Mouse (Mus musculus) thymus, postnatal 25 days (tissue): ENCODE results near the gene Jhy.

Source experiments
- DNase-seq: peaks from one replicate; pipeline ENCODE4 v3.0.0; 2022

The Jhy gene

DNA sequence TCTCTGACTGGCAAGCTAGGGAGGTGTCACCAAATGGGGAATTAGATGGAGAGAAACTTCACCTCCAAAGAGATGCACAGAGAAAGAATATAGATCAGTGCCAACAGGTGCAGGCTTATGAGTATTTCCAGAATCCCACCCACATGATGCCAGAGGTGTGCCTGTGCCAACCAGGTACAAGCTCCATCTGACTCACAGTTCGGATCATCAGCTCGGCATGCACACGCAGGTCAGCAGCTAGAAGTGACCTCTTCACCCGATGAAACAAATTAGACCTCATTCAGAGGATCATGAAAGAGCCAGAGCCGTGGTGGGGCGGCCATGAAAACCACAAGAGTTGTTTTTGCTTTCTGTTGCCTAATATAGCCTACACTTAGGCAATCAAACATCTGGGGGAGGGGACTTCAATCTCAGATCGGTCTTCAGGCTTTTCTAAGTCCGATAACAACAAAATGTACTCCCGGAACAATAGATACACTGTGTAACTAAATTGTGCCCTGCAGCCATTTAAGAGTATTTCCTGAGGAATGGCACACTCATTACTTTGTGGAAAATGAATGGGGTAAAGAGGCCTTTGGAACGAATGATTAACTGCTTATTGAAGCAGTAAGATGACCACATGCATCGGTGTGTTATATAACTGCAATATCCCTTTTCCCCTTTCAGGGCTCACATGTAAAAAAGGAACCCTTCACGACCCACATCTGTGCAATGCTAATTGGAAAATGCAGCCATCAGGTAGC is 45.9 kb downstream of the Jhy start:
- DNase-seq = no peak

DNA sequence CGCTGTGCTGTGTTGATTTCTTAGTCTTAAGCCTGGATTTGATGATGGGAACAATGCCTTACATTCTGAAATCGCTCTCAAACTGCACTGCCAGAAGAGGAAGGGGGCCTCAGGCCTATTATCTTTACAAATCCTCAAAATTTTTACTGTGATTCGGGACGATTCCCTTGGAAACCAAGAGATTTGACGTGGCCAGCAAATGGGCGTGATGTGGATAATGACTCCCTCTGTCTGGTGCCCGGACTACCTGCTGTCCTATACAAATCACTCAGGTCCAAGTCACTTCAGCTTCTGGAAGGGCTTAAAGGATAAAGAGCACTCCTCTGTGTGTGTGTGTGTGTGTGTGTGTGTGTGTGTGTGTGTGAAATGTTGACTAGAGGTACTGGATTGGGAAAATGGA is 55.0 kb downstream of the Jhy start:
- no peak for DNase-seq

DNA sequence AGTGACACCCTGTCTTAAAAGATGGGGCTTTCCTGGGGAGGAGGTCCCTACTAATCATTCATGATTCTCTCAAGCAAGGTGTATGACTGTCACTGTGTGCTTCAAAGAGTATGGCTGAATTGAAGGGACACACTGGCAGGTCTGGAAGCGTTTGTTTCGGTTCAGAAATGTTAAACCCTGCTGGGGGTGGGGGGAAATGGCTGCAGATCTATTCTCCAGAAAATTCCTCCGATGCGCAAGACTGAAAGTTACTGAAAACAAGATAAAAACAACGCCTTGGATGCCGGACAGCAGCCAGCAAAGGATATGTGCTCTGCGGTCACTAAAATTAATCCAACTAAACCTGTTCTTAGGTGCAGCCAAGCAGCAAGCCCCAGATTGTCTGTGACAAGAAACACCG is 55.5 kb downstream of the Jhy start:
- no peak for DNase-seq

DNA sequence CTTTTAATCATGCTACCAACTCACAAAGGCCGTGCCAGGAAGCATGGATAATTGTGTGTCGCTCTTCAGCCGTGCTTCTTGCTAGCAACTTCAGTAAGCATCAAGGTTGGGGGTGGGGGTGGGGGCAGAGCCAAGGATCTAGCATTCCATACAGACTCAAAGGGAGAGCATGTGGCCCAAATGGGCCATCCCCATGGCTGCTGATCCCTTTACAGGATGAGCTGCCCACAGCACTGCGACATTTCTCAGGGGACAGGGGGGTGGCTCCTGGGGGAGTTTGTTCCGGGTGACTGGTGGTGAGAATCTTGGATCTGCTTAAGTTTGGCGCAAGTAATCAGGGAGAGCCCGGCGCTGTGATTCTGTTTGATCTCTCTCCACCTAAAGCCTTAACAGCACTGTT is 56.5 kb downstream of the Jhy start:
- DNase-seq = no peak

DNA sequence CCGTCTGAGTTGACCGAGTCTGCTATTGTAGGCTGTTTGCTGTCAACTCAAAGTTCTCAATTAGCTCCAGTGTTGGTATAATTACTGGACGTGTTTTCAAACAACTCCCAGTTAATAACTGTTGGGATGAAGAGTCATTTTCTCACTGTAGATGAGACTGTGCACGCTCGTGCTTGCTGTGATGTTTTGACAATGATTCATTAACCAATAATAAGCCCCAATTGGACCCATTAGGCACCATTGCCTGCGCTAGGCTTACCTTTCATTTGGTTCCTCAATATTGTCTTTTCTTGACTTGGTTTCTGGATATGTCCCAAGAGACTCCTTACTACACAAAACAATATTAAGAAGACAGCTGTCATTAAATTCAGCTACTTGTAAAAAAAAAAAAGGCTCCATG is 71.5 kb downstream of the Jhy start:
- no peak for DNase-seq

DNA sequence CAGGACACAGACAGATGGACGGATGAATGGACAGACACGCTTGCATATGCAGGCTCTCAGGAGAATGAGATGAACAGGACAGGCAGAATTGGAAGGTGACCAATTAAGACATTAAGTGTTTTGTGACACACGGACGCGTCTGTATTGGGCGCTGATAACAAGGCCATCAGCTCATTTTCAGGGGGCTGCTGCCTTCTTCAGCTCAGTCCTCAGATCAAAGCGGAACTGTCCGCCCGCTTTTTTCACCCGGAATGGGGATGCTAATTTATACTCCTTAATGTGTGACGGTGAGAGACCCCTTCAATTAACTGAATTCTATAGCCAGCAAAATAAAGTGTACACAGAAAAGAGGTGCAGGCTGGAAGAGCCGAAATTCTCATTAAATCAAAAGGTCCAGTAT is 74.5 kb downstream of the Jhy start:
- no peak for DNase-seq

DNA sequence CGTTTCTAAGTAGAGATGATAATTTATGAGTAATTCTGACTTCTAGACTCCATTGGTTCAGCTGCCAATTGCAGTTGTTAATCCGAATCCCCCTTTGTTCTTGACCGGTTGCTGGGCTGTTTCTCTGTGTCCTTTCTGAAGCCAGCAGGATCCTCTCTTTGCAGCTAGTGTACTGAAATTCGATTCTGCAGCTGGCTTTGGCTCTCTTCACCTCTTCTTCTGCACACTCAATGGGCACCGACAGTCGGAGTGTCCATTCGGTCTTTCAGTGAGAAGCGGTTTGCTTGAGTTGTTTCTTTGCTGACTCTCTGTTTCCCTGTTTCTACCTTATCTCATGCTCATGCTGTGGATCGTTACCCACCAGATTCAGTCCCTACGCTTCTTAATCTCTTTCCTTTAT is 78.2 kb downstream of the Jhy start:
- no peak for DNase-seq

DNA sequence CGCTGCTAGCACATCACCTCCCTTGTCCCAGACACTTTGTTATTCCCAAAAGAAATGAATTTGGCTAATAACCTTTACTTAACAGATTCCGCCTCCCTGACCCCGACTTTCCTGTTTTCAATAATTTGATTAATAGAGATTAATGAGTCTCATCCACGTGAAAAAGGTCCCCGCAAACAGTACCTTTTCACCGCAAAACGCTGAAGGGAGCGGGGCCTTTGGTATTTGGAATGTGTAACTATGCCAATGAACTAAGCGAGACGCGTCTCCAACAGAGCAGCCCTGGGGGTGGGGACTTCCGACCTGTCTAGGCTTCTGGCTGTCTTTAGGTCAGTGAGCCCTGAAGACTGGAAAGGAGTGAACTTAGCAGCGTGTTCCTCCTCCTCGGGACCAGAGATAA is 84.9 kb downstream of the Jhy start:
- DNase-seq = no peak

DNA sequence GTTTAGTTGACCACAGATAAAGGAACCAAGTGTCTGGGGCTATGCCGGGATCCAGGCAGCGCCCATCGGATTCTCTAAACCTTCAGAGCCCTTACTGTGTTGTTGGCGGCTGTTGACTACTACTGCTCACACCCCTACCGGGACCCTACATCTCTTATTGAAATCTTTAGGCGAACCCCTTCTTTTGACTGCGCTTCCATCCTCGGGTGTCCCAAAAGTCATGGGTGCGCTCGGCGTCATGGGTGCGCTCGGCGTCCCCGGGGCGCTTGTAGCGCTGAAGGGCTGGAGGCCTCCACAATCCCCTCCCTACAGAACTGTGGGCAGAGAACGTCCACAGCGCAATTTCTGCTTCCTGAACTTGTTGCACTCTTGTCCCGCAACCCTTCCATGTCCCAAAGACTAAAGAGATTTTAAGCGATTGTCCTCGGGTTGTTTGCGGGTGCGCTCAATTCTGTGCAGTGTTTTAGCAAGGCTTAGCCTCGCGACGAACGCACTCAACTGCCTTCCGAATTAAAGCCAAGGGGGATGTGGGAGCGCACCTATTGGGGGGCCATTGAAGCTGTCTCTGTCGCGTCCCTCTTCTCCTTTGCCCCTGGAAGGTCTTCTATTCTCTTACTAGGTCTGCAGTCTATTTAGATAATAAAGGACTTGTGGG is 85.5 kb downstream of the Jhy start:
- DNase-seq = no peak

DNA sequence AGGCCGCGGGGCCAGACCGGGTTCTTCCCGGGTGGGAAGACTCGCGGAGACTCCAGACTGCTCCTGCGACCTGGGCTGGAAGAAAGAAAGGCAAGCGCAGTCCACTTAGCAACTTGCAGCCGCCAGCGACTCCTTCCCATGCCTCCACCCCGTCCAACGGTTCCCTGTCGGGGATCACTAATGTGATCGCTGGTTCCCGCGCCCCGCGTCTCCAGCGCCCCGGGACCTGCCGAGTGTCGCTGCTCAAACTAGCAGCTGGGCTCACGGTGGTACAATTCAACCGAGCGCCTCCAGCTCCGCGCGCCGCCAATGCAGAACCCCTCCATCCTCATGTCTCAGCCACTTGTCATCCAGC is 86.1 kb downstream of the Jhy start:
- DNase-seq = no peak

DNA sequence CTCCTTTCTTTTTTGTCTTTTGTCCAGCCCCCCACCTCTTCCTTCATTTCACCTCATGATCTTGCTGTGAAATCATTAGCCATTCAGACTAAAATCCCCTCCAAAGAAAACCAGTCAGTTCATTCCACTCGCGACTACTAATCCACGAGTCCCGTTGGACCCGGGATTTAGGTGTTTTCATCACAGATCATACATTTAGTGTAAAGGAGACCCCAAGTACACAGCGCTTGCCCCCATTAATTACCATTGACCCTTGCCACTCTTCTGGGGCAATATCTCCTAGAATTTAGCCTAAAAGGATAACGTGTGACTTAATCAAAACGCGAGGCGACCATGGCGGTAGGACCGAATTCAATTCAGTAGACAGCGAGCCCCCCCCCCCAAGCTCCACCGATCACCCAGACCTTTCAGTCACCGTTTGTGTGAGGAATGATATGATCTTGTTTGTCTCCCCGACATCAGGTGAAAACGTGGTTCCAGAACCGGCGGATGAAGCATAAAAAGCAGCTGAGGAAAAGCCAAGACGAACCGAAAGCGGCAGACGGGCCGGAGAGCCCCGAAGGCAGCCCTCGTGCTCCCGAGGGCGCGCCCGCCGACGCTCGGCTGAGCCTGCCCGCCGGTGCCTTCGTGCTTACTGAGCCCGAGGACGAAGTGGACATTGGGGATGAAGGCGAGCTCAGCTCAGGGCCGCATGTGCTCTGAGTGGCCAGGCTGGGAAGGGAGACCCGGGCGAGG is 86.6 kb downstream of the Jhy start:
- DNase-seq = no peak

DNA sequence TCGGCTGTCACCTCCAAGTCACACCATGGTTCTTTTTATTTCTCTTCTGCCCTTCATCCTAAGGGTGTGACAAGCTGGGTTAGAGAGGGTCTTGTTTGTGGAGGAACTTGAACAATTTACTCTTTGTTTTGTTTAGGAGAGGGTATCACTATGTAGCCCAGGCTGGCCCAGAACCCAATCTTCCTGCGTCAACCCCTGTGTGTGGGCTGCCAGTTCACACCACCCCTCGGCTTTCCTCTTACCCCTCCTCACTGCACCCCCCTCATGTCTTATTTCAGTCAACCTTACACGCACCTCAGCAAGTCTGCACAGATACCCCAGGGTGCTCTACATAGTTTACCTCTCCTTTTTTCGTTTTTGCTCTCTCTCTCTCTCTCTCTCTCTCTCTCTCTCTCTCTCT is 87.2 kb downstream of the Jhy start:
- DNase-seq = no peak

DNA sequence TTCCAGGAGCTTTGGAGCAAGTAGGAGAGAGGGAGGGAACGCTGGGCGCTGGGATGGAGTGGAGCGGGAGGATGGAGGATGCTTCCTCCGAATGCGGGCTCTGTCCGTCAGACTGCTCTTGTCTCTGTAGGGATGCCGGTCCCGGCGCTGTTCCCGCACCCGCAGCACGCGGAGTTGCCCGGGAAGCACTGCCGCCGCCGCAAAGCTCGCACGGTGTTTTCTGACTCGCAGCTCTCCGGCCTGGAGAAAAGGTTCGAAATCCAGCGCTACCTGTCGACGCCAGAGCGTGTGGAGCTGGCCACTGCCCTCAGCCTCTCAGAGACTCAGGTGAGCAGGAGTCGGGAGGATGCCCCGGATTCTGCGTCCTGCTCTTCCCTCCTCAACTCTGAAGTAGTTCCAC is 87.8 kb downstream of the Jhy start:
- DNase-seq = no peak

DNA sequence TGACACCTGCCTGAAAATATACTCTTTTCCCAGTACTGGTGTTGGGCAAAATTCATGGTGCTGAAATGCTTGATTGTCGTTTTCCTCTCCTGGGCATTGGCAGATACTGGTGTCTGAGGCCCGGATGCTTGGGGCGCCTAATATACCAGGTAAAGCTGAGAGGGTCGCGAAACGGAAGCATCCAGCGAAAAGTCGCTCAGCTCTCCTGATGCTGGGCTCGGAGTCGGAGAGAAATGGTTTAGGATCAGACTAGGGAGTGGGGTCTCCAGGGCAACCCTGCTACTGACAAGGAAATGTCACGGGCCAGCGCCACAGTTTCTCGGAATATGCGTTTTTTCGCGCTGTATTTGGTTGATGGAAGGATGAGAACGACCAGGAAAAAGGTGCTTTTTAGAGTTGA is 88.5 kb downstream of the Jhy start:
- no peak for DNase-seq

DNA sequence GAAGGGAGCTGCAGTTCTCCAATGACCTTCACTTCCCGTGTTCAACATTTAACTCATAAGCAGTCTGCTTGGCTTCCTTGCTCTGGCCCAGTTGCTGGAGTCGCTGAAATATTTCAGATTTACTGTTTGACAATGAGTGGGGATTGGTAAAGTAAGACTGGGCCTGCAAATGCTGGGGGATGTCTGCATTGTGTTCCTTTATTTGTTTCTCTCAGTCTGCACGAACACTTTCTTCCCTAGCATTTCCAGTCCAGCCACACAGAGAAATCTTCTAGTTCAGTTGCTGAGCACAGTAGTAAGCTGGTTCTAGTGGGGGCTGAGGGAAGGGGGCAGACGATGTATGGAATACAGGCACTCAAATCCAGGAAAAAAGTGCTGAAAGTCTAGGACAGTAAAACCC is 89.0 kb downstream of the Jhy start:
- no peak for DNase-seq

DNA sequence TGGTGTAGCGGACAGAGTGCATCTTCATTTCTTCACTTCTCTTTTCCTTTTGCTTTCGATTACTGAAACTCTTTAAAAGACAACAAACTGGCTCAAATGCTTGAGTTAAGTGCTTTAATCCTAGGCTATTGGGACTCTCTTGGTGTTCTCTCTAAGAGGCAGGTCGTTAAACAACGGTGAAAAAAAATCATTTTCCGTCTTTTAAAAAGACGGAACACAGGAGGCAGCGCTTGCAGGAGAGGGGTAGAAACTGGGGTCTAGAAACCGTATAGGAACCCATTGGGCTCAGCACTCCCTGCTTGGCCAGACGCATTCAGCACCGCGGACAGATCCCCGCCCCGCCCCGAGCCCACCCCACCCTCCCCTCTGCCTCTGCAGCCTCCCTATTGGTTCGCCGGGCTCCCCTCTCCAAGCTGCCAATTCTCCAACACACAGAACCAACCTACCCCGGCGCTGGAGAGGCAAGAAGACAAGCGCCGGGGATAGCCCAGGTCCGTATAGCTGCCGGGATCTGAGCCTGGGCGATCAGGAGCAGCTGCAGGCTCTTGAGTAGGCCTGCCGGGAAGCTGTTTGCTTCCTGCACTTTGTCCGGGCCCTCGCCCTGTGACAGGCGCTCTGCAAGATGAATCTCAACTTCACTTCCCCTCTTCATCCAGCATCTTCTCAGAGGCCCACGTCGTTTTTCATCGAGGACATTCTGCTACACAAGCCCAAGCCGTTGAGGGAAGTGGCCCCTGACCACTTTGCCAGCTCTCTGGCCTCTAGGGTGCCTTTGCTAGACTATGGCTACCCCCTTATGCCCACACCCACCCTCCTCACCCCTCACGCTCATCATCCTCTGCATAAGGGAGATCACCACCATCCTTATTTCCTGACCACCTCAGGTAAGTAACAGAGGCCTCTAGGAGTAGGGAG is 90.1 kb downstream of the Jhy start, which contains the start of gene Bsx:
Bsx (plus strand) TSS at position 572 of the 915 bp plus-strand sequence.
- DNase-seq = peak; percentile 34

DNA sequence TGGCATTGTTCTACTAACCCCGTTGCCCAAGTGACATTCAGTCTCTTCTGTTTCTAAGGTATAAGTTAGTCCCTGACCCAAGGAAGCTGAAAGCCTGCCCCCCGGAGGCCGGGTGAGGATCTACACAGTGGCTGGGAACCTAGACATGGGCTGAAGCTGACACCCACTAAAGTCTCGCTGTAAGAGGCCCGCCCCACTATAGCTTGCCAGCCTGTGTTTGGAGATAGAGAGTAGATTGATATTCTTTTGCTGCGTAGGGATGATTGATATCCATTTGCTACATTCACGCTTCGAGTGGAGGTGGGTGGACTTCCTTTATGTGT is 91.8 kb downstream of the Jhy start:
- DNase-seq = no peak

DNA sequence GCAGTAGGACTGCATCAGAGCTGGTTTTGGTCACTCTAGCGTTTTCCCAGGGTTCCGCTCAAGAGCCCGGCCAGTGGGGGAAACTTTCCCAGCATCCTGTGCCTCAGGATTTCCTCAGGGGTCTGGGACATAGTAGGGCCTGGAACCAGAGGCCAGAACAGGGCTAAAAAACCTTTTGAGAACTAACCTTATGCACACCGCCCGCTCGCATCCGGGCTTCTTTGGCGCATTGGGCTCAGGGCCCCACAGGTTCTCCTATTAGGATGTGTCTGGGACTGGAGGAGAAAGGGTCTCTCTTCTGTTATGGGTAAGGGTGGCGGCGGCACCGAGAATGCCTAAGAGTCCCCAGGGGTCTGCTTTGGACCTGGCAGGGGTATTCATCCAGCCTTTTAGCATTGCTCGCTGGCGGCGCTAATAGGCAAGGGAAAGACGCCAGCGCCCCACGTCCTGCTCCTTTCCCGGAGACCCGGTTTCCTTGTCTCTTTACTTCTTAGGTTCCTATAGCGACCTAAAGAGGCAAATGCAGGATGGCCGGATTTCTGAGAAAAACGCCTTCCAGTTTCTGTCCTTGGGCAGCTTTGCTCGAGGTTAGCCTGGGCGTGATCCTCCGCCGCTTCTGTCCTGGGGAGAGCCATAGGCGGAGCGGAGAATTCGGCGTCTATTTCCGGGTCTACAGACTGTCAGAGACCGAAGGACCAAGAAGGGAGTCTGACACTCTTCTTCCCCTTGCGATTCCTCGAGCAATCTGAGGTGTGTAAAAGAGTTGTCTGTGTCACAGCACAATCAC is 92.4 kb downstream of the Jhy start:
- DNase-seq = no peak

DNA sequence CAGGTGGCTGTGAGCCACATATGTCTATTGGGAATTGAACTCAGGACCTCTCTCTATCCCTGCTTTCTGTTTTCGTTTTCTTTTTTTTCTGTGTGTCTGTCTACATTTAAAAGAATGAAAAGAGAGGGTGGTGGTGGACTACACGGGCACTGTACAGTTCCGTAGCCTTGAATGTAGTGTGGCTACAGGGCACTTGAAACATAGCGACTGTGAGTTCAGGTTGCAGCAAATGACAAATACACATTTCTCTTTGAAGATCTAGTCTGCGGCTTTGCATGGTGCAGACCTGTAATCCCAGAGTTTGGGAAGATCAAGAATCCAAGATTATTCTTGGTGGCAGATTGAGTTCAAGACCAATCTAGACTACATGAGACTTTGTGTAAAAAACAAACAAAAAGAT is 93.6 kb downstream of the Jhy start:
- no peak for DNase-seq

DNA sequence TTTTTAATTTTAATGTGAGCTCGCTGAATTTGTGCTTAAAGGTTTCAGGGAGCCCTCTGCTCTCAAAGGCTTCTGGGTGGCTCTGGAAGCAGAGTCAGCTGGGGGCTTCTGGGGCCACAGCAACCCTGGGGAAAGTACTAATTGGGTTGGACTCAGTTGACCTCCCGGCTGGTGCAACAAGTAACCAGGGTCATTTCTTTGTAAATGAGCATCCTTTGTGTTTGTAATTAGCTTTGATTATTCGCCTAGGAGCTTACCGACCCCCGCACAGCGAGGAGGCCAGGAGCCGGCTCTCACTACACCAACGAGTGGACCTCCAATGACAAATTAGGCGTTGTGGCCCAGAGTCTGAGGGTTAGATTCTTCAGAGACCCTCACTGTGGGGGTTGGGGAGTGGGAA is 104.7 kb downstream of the Jhy start:
- DNase-seq = no peak

DNA sequence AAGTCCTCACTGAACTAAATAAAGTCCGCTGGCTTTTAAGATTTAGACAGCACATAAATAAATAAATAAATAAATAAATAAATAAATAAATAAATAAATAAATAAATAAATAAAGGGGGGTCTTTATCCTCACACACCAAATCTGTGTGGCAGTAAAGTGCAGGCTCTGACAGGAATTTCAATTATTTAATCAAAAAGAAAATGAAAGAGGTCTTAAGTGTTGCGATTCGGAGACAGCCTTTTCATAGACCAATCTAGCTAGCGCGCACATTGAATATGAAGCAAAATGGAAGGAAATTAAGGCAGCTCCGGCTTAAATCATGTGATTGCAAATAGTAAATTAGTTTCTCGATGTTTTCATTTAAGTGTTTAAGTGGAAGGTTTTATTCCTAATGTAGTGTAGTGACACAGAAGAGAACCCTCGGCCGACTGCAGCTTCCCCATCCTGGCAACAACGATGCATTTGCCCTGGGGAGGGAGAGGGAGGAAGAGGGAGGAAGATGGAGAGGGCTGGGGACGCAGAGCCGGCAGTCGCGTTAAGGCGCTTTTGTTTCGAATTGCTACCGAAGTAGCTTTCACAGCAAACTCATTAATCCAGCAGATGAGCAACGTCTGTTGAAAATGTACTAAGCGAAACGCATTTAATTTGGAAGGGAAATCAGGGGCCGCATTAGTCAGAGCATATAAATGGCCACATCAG is 105.3 kb downstream of the Jhy start:
- no peak for DNase-seq

DNA sequence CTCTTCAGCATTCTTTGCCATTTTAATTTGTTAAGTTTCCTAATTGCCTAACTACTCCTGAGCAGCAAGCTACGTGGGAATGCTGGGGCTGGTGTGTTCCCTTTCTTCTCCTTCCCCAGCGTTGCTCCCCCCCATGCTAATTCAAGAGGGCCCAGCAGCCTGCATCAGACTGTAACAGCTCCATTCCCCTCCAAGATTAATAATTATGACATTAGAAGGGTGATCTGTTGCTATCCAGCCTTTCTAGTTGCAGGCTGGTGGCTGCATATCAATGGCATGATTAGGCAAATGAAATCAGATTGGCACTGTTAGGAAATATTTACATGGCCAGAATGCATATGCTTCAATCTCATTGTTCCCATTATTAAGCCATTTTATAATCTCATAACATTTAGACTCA is 112.4 kb downstream of the Jhy start:
- DNase-seq = no peak
